Comparison of ENCODE assay signal across 8 mouse cellular contexts in genomic region chr1:179547176-179547575, GRCm38 (mm10). TPM values are rescaled to one million over a fixed set of nuclear protein-coding genes. Genes with fewer than 3 reads are reported as not detected.
DNase-seq lines count a peak whose midpoint lies in the region; ATAC-seq and TF ChIP-seq lines count a peak whose summit lies in the region.

No protein-coding gene starts in this region.

- TF ChIP-seq CTCF in cortical plate, adult 2 months (IDR thresholded peaks at IDR 0.05; ENCODE audit: extremely low read depth, insufficient read depth, low read length): no peak

- no peak for DNase-seq in kidney, adult 18-20 months
- DNase-seq in gastrocnemius, adult 18-20 months (ENCODE audit: low spot score): no peak
- no peak for DNase-seq in right cerebral cortex, adult 2 months (ENCODE audit: low spot score in 2 of 2)

- H3K9me3 ChIP-seq in kidney, embryonic 16.5 days (ENCODE audit: low read length): no peaks in the 10 kb centered on the region
- no peaks in the 10 kb centered on the region for H3K9me3 ChIP-seq in intestine, embryonic 15.5 days

- peak overlapping the region; percentile 86 for H3K9ac ChIP-seq in kidney, embryonic 16.5 days (replicated peaks; ENCODE audit: low read length)
- peak overlapping the region; percentile 81; the same call in 1 of the 2 replicates for H3K9ac ChIP-seq in intestine, embryonic 15.5 days

- H3K27ac ChIP-seq in kidney, embryonic 16.5 days (ENCODE audit: low read length): no peak overlapping the region
- H3K27ac ChIP-seq in cortical plate, adult 2 months (ENCODE audit: insufficient read depth, low read length): no peak overlapping the region
- no peak overlapping the region for H3K27ac ChIP-seq in intestine, embryonic 15.5 days

- H3K27me3 ChIP-seq in kidney, embryonic 16.5 days (ENCODE audit: insufficient read depth, low read length): no peaks in the 10 kb centered on the region
- no peaks in the 10 kb centered on the region for H3K27me3 ChIP-seq in intestine, embryonic 15.5 days (replicated peaks)
- H3K27me3 ChIP-seq in myocyte (ENCODE audit: control insufficient read depth, insufficient read depth, insufficient read length): no peaks in the 10 kb centered on the region

- 6% methylated on average over 5 of the region's 5 CpGs for WGBS in kidney, embryonic 16.5 days
- WGBS in intestine, embryonic 15.5 days: 14% methylated on average over 5 of the region's 5 CpGs

- 0 out of 2 replicates have a peak, but pooled peaks cover 5% of the 10 kb centered on the region for H3K36me3 ChIP-seq in kidney, embryonic 16.5 days (ENCODE audit: insufficient read depth, low read length)
- H3K36me3 ChIP-seq in intestine, embryonic 15.5 days: no peaks in the 10 kb centered on the region
- H3K36me3 ChIP-seq in myocyte (ENCODE audit: control insufficient read depth, insufficient read depth): peaks cover 5% of the 10 kb centered on the region

- H3K79me2 ChIP-seq in myocyte (ENCODE audit: control insufficient read depth, insufficient read depth): peaks cover 45% of the 10 kb centered on the region

- H3ac ChIP-seq in myocyte (ENCODE audit: control insufficient read depth, insufficient read length): no peak overlapping the region

- H3K4me3 ChIP-seq in kidney, embryonic 16.5 days (ENCODE audit: low read length): peak overlapping the region; percentile 87
- peak overlapping the region; percentile 62 for H3K4me3 ChIP-seq in cortical plate, adult 2 months (ENCODE audit: insufficient read depth, low read length)
- peak overlapping the region; percentile 91 for H3K4me3 ChIP-seq in intestine, embryonic 15.5 days (replicated peaks)
- peak overlapping the region; percentile 60 for H3K4me3 ChIP-seq in myocyte

- no peak for TF ChIP-seq POLR2A in cortical plate, adult 2 months (IDR thresholded peaks at IDR 0.05; ENCODE audit: extremely low read depth, insufficient read depth, low read length)
- no peak for TF ChIP-seq POLR2A in myocyte (IDR thresholded peaks at IDR 0.05; ENCODE audit: insufficient read length, low read depth)

- peak overlapping the region; percentile 66 for H3K4me2 ChIP-seq in kidney, embryonic 16.5 days (replicated peaks; ENCODE audit: low read depth, low read length)
- H3K4me2 ChIP-seq in intestine, embryonic 15.5 days (replicated peaks): peak overlapping the region; percentile 66
- peak overlapping the region; percentile 77 for H3K4me2 ChIP-seq in myocyte (ENCODE audit: low read depth)

- ATAC-seq in kidney, embryonic 16.5 days (ENCODE audit: low FRiP score, low TSS enrichment): no peak
- no peak for ATAC-seq in intestine, embryonic 15.5 days
- ATAC-seq in inflammation-experienced regulatory T-cells, adult 6 months: no peak

- H3K4me1 ChIP-seq in kidney, embryonic 16.5 days (ENCODE audit: insufficient read depth, low read length): peaks cover 22% of the 10 kb centered on the region
- peaks cover 5% of the 10 kb centered on the region; the same call in 1 of the 2 replicates for H3K4me1 ChIP-seq in cortical plate, adult 2 months (ENCODE audit: control insufficient read depth, insufficient read depth, low read length)
- H3K4me1 ChIP-seq in intestine, embryonic 15.5 days (replicated peaks): peaks cover 7% of the 10 kb centered on the region

TF ChIP-seq in myocyte, 11 proteins besides CTCF, POLR2A, EP300 and RAD21:
- TF ChIP-seq USF1 (IDR thresholded peaks at IDR 0.05; ENCODE audit: low read depth): no peak
- TF ChIP-seq TCF12 (IDR thresholded peaks at IDR 0.05; ENCODE audit: insufficient read depth, poor library complexity, severe bottlenecking): no peak
- TF ChIP-seq MYOG (IDR thresholded peaks at IDR 0.05; ENCODE audit: control insufficient read depth in 1 of 3, insufficient read depth in 1 of 3, insufficient read length in 2 of 3, low read depth in 2 of 3): no peak
- TF ChIP-seq SRF (IDR thresholded peaks at IDR 0.05; ENCODE audit: control insufficient read depth, insufficient read length, low read depth): no peak
- no peak for TF ChIP-seq E2F4 (IDR thresholded peaks at IDR 0.05; ENCODE audit: insufficient read depth)
- no peak for TF ChIP-seq CEBPB (IDR thresholded peaks at IDR 0.05; ENCODE audit: insufficient read depth, poor library complexity, severe bottlenecking)
- TF ChIP-seq MAX (IDR thresholded peaks at IDR 0.05; ENCODE audit: low read depth): no peak
- TF ChIP-seq REST (IDR thresholded peaks at IDR 0.05; ENCODE audit: insufficient read depth, insufficient read length): no peak
- TF ChIP-seq MYOD1 (IDR thresholded peaks at IDR 0.05; ENCODE audit: control insufficient read depth in 1 of 3, insufficient read length in 2 of 3, low read depth in 2 of 3): no peak
- no peak for TF ChIP-seq TCF3 (IDR thresholded peaks at IDR 0.05; ENCODE audit: insufficient read length, low read depth)
- no peak for TF ChIP-seq POLR2AphosphoS2 (IDR thresholded peaks at IDR 0.05; ENCODE audit: insufficient read length, low read depth)

RNA-seq across cellular contexts. Expression of gene Cnst, which starts 1.0 kb away (rescaled TPM):
- polyA plus RNA-seq in kidney, embryonic 16.5 days (2015; fragmentation: Nextera tagmentation; extraction: Ambion mirVana): 16.3 and 16.5 TPM in 2 replicates
- 21.8 and 25.8 TPM in 2 replicates for polyA plus RNA-seq in cortical plate, adult 2 months (2012; rRNA removed)
- 11.0 and 11.8 TPM in 2 replicates for polyA plus RNA-seq in intestine, embryonic 15.5 days (2015; fragmentation: Nextera tagmentation; extraction: Ambion mirVana)
- 14.0 TPM for polyA plus RNA-seq in myocyte (2012; fragmentation: generic; extraction: Trizol)
- 10 to 100 TPM; 10.6 to 16.1 (median 16.0) TPM for polyA plus RNA-seq in inflammation-experienced regulatory T-cells, adult 6 months (2017; shearing (Covaris generic))
- 10 to 100 TPM; 31.6 to 34.2 TPM for total RNA-seq in gastrocnemius, adult 18-20 months (2021)

RNA-seq across cellular contexts. Expression of gene Tfb2m, which starts 1.1 kb away (rescaled TPM):
- polyA plus RNA-seq in kidney, embryonic 16.5 days (2015; fragmentation: Nextera tagmentation; extraction: Ambion mirVana): 27.1 and 38.0 TPM in 2 replicates
- polyA plus RNA-seq in cortical plate, adult 2 months (2012; rRNA removed): 20.6 and 21.7 TPM in 2 replicates
- polyA plus RNA-seq in intestine, embryonic 15.5 days (2015; fragmentation: Nextera tagmentation; extraction: Ambion mirVana): 28.8 and 36.1 TPM in 2 replicates
- polyA plus RNA-seq in myocyte (2012; fragmentation: generic; extraction: Trizol): 14.2 TPM
- 10 to 100 TPM; 23.8 to 31.8 (median 27.3) TPM for polyA plus RNA-seq in inflammation-experienced regulatory T-cells, adult 6 months (2017; shearing (Covaris generic))
- total RNA-seq in gastrocnemius, adult 18-20 months (2021): 10 to 100 TPM; 40.5 to 53.5 TPM

RNA-seq across cellular contexts. Expression of gene Smyd3, which starts 29.3 kb away (rescaled TPM):
- polyA plus RNA-seq in kidney, embryonic 16.5 days (2015; fragmentation: Nextera tagmentation; extraction: Ambion mirVana): 20.2 and 21.4 TPM in 2 replicates
- polyA plus RNA-seq in cortical plate, adult 2 months (2012; rRNA removed): 14.2 and 15.4 TPM in 2 replicates
- polyA plus RNA-seq in intestine, embryonic 15.5 days (2015; fragmentation: Nextera tagmentation; extraction: Ambion mirVana): 15.3 and 18.1 TPM in 2 replicates
- 22.7 TPM for polyA plus RNA-seq in myocyte (2012; fragmentation: generic; extraction: Trizol)
- 10 to 100 TPM; 17.9 to 46.5 (median 40.8) TPM for polyA plus RNA-seq in inflammation-experienced regulatory T-cells, adult 6 months (2017; shearing (Covaris generic))
- 1 to 10 TPM; 5.1 to 5.2 TPM for total RNA-seq in gastrocnemius, adult 18-20 months (2021)
